Mouse (Mus musculus): ENCODE measurements around the gene Dohh.

The Dohh gene

DNA sequence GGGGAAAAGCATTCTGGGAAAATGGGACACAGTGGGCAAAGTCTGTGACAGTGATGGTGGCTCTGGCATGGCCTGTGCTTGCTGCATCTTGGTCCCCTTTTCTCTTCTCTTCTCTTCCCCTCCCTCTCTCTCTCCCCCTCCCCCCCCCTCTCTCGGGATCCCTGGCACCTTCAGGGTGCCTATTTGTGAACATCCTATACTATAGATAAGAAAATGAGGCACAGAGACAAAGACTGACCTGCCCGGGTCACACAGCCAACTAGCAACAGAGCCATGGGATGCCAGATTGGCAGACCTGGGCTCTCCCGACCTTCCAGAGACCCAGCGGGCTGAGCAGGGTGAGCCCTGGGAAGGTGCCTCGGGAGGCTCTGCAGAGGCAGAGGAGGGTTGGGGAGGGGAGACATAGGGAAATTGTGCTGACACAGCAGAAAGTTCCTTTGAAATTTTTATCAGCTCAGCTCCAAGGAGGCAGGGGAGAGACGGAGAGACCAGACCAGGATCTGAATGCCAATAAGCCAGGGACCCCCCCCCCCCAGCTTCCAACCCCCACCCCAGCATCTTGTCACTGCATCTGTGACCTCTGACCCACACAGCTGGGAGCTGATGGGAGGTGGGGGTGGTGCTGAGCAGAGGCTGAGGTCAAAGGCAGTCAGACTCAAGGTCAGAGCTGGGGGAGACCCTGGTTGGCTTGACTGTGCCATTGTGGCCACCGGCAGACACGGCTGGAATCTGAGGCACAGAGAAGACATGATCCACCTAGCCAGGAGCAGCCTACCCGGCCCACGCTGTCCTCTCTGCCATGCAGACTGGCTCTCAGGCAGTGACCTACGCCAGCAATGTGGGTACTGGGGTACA, 34.2 kb downstream of the Dohh start:
- no peak for DNase-seq (ENCODE audit: low read depth)

DNA sequence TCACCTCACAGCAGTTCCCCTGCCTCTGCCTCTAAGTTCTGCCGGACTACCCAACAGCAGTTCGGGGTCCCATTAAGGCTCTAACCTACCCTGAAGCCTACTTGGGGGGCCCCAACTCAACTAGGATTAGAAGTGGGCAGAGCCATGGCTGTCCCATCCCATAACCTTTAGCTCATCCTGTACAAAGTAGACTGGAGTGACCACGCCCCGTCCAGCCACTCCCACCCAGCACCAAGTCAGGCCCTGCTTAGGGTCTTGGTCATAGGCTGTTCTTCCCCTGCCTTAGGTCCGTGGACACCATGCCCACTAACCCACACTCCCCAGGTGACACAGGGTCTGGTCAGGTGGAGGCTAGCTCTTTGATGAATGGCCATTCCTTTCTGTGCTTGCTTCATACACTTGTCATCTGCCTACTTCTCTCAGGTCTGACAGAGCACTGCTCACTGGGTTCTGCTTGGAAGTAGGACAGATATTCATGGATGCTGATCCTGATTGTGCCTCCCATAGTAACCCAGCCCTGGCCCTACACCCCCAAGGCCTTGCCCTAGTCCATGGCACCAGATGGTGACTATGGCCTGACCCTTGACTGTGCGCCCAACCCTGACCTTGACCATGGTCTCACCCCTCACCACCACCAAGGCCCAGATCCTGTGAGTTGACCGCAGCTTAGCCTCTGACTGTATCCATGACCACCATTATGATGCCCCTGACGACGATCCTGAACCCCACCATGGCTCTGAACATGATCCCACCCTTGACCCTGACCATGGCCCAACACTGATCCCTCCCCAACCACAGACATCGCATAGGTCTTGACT, 35.1 kb downstream of the Dohh start:
- no peak for DNase-seq (ENCODE audit: low read depth)

- no peak for DNase-seq (ENCODE audit: low read depth)
Measured at GRCm38 (mm10) chr10:81420191-81420767, 36.1 kb downstream of the Dohh start.

GRCm38 (mm10) chr10:81421041-81421796, 37.0 kb downstream of the Dohh start:
- no peak for DNase-seq (ENCODE audit: low read depth)

- DNase-seq (ENCODE audit: low read depth): no peak
Measured at GRCm38 (mm10) chr10:81421797-81422100, 37.5 kb downstream of the Dohh start.

DNA sequence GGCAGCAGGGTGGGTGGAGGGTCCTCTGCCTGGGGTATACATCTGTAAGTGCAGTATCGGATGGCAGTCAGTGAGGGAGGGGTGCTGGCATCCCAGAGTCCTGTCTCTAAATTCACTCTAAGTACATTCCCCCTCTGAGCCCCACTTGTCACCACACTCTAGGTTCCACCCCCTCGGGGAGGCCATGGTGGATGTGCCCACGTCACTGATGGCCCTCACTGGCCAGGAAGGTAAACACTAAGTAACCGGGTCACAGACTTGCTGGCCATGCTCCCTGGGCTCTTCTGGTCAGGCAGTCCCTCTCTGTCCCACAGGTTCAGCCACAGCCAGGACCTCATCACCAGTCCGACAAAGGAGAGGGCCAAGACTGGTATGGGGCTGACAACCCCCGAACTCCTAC, 38.0 kb downstream of the Dohh start:
- DNase-seq (ENCODE audit: low read depth): no peak

DNA sequence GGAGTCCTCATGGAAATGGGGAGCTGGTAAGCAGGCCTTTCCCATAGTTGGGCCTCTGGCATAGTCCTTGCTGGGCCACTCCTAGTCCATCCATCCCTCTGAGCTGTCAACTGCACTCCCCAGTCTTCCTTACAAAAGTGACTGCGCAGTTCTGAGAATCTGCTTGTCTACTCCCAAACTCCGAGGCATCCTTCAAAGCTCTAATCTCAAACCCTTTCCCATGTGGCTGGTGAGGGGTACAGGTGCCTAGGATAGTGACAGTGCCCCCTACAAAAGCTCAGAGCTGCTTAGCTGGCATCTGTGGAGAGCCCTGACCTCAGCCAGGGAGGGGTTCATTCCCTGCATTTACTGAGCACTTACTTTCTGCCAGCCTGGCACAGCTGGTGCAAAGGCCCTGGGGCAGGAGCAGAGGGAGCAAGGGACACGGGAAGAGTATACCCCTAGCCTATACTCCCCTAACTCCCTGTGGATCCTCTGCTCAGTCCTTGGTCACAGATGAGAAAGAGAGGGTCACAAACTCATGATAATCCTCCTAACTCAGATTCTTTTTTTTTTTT, 38.5 kb downstream of the Dohh start:
- DNase-seq (ENCODE audit: low read depth): no peak

GRCm38 (mm10) chr10:81423476-81424245, 39.4 kb downstream of the Dohh start:
- DNase-seq (ENCODE audit: low read depth): no peak

- peak; percentile 75 for DNase-seq (ENCODE audit: low read depth)
Measured at GRCm38 (mm10) chr10:81424246-81425051, 40.2 kb downstream of the Dohh start.

DNA sequence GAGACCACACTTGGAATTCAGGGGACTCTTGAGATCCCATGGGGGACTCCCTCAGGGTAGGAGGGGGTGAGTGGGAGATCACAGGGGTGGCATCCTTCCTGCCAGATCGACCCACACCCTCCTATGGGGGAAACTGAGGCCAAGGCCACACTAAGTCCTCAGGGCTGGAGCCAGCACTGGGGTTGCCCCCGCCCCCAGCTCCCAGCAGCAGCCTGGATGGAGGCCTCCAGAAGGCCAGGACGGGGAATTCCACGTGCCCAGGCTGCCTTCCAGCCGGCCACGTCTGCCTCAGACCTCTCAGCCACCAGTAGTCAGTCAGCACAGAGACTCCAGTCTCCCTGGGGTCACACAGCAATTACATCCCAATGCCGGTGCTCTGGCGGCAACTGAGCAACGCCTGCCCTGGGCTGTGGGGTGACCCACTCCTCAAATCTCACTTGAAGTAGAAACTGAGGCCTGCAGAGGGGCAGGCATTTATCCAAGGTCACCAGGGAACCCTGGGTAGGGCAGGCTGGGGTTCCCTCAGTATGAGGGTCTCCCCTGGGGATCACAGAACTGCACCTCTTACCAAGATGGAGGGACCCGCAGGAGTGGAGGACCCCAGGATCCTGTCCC, 41.1 kb downstream of the Dohh start:
- DNase-seq (ENCODE audit: low read depth): peak; percentile 82

DNA sequence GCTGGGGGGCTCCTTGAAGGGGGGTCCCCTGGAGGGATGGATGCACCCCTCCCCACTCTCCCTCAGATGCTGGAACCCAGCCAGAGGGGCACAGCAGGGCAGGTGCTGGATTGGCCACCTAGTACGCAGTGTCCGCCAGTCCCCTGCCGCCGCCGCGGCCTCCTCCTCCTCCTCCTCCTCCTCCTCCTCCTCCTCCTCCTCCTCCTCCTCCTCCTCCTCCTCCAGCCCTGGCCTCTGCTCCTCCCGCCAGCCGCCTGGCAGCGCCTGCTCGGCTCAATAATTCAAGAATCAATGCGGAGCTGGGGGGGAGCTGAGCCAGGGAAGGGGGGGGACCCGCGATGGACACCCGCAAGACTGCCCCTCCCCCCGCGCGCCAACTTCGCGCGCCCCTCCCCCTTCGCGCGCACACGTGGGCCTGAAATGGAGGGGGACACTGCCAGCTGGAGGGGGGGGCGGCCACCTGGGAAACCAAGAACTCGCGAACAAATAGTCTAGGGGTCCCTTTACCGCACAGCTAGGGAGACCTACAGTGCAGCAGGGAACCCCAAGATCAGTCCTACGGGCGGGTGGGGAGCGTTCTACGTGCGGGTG, 41.9 kb downstream of the Dohh start:
- DNase-seq (ENCODE audit: low read depth): peak; percentile 62

- peak; percentile 83 for DNase-seq (ENCODE audit: low read depth)
Measured at GRCm38 (mm10) chr10:81426897-81427296, 42.7 kb downstream of the Dohh start.

DNA sequence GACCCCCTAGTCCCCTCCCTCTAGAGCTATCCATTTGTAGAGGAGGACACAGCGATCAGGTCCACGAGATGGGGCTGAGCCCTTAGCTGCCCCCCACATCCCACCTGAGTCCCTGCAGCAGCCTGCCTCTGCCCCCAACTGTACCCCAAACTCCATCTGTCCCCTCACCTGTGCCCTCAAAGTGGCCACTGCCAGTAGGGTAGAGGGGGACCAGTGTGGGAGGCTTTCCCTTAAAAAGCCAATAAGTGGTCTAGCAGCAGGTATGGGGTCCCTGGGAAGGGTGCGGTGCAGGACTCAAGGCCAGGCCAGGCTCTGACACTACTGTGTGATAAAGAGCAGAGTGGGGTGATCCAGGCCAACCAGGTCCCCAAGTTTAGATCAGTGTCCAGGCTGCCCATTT, 43.1 kb downstream of the Dohh start:
- DNase-seq (ENCODE audit: low read depth): no peak

GRCm38 (mm10) chr10:81427804-81428506, 43.7 kb downstream of the Dohh start:
- no peak for DNase-seq (ENCODE audit: low read depth)

DNA sequence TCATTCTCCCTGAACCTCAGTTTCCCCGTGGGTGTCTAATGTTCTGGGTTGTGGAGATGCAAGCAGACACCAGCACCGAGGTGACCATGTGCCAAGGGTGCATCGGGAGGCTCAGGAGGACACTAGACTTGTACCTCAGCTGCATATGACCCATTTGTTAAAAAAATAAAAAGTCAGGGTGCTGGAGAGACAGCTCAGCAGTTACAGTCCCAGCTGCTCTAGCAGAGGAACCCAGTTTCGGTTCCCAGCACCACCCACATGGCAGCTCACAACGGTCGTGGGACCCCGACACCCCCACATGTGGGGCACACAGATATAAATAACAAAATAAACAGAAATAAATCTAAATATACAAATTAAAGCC, 44.3 kb downstream of the Dohh start:
- no peak for DNase-seq (ENCODE audit: low read depth)

GRCm38 (mm10) chr10:81429092-81429491, 44.9 kb downstream of the Dohh start:
- no peak for DNase-seq (ENCODE audit: low read depth)

- DNase-seq (ENCODE audit: low read depth): peak; percentile 93
Measured at GRCm38 (mm10) chr10:81429605-81430061, 45.4 kb downstream of the Dohh start.

- peak; percentile 92 for DNase-seq (ENCODE audit: low read depth)
Measured at GRCm38 (mm10) chr10:81430141-81430830, 46.1 kb downstream of the Dohh start.

All from NIH3T3 (cell line).